ENCODE assay signal across 8 mouse cellular contexts in the genomic region with DNA sequence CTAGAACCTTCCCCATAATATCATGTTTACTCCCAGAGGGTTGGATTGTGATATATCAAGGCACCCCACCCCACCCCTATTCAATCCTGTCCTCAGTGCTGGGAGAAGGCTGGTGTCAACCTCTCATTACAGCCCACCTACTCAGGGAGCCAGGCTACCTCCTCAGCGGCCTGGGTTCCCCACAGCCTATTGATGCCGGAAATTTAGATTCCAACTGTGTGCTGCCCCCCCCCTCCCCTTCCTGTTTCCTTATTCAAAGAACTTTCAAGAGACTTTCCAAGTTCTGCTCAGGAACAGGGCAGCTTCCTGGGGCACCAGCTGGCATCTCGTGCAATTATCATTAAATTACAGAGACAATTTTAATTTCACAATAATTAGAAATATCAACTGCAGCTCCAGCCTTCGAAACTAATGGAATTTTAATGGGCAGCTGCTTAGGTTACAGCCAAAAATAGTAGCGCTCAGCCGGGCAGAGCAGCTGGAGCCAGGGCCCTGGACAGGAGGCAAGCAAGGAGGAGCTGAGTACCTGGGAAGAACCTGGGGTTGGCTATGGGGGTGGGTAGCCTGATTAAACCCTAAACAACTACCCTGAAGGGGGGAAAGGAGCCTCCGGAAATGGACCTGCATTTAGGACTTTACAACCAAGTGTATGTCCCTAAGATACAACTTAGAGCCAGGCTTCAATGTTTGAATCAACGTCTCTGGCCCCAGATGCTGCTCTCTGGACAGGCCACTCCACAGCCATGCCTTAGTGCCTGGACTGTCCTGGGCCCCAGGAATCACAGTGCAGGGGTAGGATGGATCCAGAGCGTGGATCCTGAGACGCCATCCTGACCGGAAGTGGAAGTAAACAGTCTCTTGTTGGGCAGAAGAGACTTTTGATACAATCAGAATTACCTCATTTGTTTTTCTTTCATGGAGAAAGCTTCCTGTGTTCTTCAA. TPM values are rescaled to one million over a fixed set of nuclear protein-coding genes. Genes with fewer than 3 reads are reported as not detected.
DNase-seq lines count a peak whose midpoint lies in the region; ATAC-seq lines count a peak whose summit lies in the region.

No protein-coding gene starts in this region.

- no peaks in the 10 kb centered on the region for H3K36me3 ChIP-seq in heart, embryonic 16.5 days (ENCODE audit: control insufficient read depth, insufficient read depth)
- no peaks in the 10 kb centered on the region for H3K36me3 ChIP-seq in liver, embryonic 15.5 days (replicated peaks)
- H3K36me3 ChIP-seq in stomach, embryonic 16.5 days (ENCODE audit: control insufficient read depth, insufficient read depth, low read length): no peaks in the 10 kb centered on the region

- WGBS in heart, embryonic 16.5 days: 21% methylated on average over 11 of the region's 11 CpGs
- WGBS in liver, embryonic 15.5 days (ENCODE audit: insufficient replicate concordance): 57% methylated on average over 11 of the region's 11 CpGs
- WGBS in stomach, embryonic 16.5 days: 45% methylated on average over 11 of the region's 11 CpGs

- no peak overlapping the region for H3K4me3 ChIP-seq in heart, embryonic 16.5 days (ENCODE audit: low read length)
- H3K4me3 ChIP-seq in liver, embryonic 15.5 days (replicated peaks): no peak overlapping the region
- no peak overlapping the region for H3K4me3 ChIP-seq in stomach, embryonic 16.5 days (replicated peaks; ENCODE audit: low read length)

- peak overlapping the region; percentile 87 for H3K27ac ChIP-seq in heart, embryonic 16.5 days (ENCODE audit: low read length)
- H3K27ac ChIP-seq in liver, embryonic 15.5 days (replicated peaks): peak overlapping the region; percentile 83
- peak overlapping the region; percentile 50 for H3K27ac ChIP-seq in stomach, embryonic 16.5 days (ENCODE audit: low read length)

- peak; percentile 43; the same call in 1 of the 2 replicates for ATAC-seq in heart, embryonic 16.5 days (replicated peaks; ENCODE audit: extremely low read depth, insufficient read depth, low FRiP score)
- no peak for ATAC-seq in liver, embryonic 15.5 days (ENCODE audit: insufficient read depth)
- ATAC-seq in stomach, embryonic 16.5 days (ENCODE audit: insufficient read depth, low FRiP score): no peak; the same call in 1 of the 2 replicates
- ATAC-seq in monocyte, adult 5-6 weeks (replicated peaks; ENCODE audit: insufficient number of reproducible peaks, low FRiP score, low TSS enrichment, poor library complexity, severe bottlenecking): no peak
- no peak for ATAC-seq in activated CD4-positive, CD25-positive, alpha-beta regulatory T cell, adult 4 months

- no peaks in the 10 kb centered on the region for H3K27me3 ChIP-seq in heart, embryonic 16.5 days (ENCODE audit: control insufficient read depth, insufficient read depth, low read length)
- no peaks in the 10 kb centered on the region for H3K27me3 ChIP-seq in liver, embryonic 15.5 days
- H3K27me3 ChIP-seq in stomach, embryonic 16.5 days (ENCODE audit: control insufficient read depth, insufficient read depth, low read length): no peaks in the 10 kb centered on the region

- peak overlapping the region; percentile 34; the same call in 1 of the 2 replicates for H3K9ac ChIP-seq in heart, embryonic 16.5 days (ENCODE audit: low read length)
- no peak overlapping the region for H3K9ac ChIP-seq in liver, embryonic 15.5 days
- H3K9ac ChIP-seq in stomach, embryonic 16.5 days (ENCODE audit: low read length): no peak overlapping the region

- no peaks in the 10 kb centered on the region for H3K9me3 ChIP-seq in heart, embryonic 16.5 days (replicated peaks; ENCODE audit: control insufficient read depth, low read length)
- H3K9me3 ChIP-seq in liver, embryonic 15.5 days (replicated peaks): no peaks in the 10 kb centered on the region
- H3K9me3 ChIP-seq in stomach, embryonic 16.5 days (replicated peaks; ENCODE audit: control insufficient read depth, low read length): no peaks in the 10 kb centered on the region

- peaks cover 16% of the 10 kb centered on the region for H3K4me1 ChIP-seq in heart, embryonic 16.5 days (ENCODE audit: control insufficient read depth, insufficient read depth, low read length)
- peaks cover 46% of the 10 kb centered on the region for H3K4me1 ChIP-seq in liver, embryonic 15.5 days (replicated peaks)
- peaks cover 7% of the 10 kb centered on the region for H3K4me1 ChIP-seq in stomach, embryonic 16.5 days (ENCODE audit: control insufficient read depth, insufficient read depth, low read length)

- H3K4me2 ChIP-seq in heart, embryonic 16.5 days (ENCODE audit: low read depth, low read length): peak overlapping the region; percentile 14; the same call in 1 of the 2 replicates
- H3K4me2 ChIP-seq in liver, embryonic 15.5 days: no peak overlapping the region
- no peak overlapping the region for H3K4me2 ChIP-seq in stomach, embryonic 16.5 days (ENCODE audit: low read depth, low read length)

- DNase-seq in retina, postnatal 1 day: peak; percentile 23
- no peak for DNase-seq in retina, embryonic 14.5 days (ENCODE audit: low spot score)
- no peak for DNase-seq in B cell, adult 2 months

RNA-seq across cellular contexts. Expression of a gene that starts 17.5 kb away (rescaled TPM):
- 30.0 and 34.2 TPM in 2 replicates for polyA plus RNA-seq in heart, embryonic 16.5 days (2015; fragmentation: Nextera tagmentation; extraction: Ambion mirVana)
- polyA plus RNA-seq in liver, embryonic 15.5 days (2015; fragmentation: Nextera tagmentation; extraction: Ambion mirVana): 17.0 and 20.1 TPM in 2 replicates
- polyA plus RNA-seq in stomach, embryonic 16.5 days (2015; fragmentation: Nextera tagmentation; extraction: Ambion mirVana): 31.8 and 34.4 TPM in 2 replicates
- 1.5 to 7.6 TPM (median 5.7 TPM) in 3 replicates for total RNA-seq in monocyte, adult 5-6 weeks (2017)
- polyA plus RNA-seq in activated CD4-positive, CD25-positive, alpha-beta regulatory T cell, adult 4 months (2017; shearing (Covaris generic)): 1 to 10 TPM; 4.8 to 7.8 TPM

RNA-seq across cellular contexts. Expression of a gene that starts 24.0 kb away (rescaled TPM):
- 0.30 and 0.69 TPM in 2 replicates for polyA plus RNA-seq in heart, embryonic 16.5 days (2015; fragmentation: Nextera tagmentation; extraction: Ambion mirVana)
- 0.10 and 0.30 TPM in 2 replicates for polyA plus RNA-seq in liver, embryonic 15.5 days (2015; fragmentation: Nextera tagmentation; extraction: Ambion mirVana)
- polyA plus RNA-seq in stomach, embryonic 16.5 days (2015; fragmentation: Nextera tagmentation; extraction: Ambion mirVana): 0.59 and 0.65 TPM in 2 replicates
- total RNA-seq in monocyte, adult 5-6 weeks (2017): 0.29 TPM in 1 of 3 replicates, not detected in the others
- polyA plus RNA-seq in activated CD4-positive, CD25-positive, alpha-beta regulatory T cell, adult 4 months (2017; shearing (Covaris generic)): 1 to 10 TPM in 1 of 2 experiments, under 1 TPM in 1; 0.30 to 1.1 TPM
